Mouse (Mus musculus): ENCODE data around the gene 4921536K21Rik.
A peak's percentile ranks its signal among the peaks of the same experiment; 100 is the strongest.
"Not testable (repeated sequence)": the region's sequence is repeated elsewhere in the genome, so short reads cannot be mapped to it uniquely, and the experiment has no call there.

The 4921536K21Rik gene

DNA sequence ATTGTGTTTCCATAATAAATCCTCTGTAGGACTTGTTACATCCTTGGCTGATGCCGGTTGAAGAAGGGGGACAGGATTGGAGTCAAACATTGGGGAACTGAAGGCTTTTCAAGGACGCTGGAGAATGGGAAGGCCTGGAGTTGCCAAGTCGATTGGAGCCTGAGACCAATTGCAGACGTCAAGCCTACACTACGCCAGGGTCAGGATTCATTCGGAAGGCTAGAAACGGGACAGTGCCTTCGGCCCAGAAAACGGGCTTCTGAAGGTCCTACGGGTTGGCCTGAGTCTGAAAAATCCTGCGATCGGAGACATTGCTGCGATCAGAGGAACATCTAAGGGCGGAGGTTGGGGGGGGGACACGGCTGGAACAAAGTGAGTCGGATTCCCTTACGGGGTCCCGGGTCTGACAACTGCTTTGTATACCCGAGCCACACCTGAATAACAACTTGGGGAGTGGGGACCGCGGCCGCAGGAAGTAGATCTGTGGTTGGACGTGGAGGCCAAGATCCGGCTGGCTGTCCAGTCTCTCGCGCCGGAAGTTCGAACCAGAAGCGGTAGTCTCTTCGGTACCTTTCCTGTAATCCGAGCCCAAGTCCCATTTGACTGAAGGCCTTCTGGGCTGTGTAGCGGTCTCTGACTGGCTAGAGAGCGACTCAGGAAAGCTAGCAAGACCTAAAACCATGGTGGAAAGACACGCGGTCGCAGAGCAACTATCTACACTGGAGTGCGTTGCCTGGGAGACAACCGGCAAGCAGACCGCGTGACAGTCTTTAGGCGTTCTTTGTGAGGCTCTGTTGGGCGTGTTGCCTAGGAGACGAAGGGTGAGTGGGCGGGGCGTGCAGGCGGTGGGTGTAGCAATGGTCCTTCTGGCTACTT lies at the start of gene 4921536K21Rik, which contains the start of gene Dusp18:
Gene 4921536K21Rik, minus strand, starts transcription at position 693 of the 876 bp plus-strand sequence.
Gene Dusp18, plus strand, starts transcription at position 835 of the 876 bp plus-strand sequence.
- DNase-seq (ENCODE audit: low spot score) = peak; percentile 59

DNA sequence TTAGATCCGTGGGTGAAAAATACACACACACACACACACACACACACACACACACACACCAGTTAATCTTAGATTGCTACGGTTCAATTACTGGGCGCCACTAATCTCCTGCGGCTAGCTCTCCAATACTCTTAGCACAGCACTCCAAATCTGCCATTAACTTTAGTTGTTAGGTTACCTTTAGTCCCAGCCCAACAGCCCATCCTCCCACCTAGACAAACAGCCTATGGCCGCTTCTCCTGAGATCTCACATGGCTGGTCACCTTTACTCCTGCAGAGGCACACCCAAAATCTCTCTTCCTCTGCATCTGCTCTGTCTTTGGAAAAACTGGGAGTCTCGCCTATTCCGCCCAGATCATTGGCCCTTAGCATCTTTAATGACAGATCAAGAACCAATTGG lies 46.5 kb upstream of the 4921536K21Rik start:
- DNase-seq (ENCODE audit: low spot score) = no peak

- no peak for DNase-seq (ENCODE audit: low spot score)
Observed at GRCm38 (mm10) chr11:3937321-3937874, 42.5 kb upstream of the 4921536K21Rik start.

GRCm38 (mm10) chr11:3936318-3936717 lies 41.4 kb upstream of the 4921536K21Rik start:
- no peak for DNase-seq (ENCODE audit: low spot score)

- no peak for DNase-seq (ENCODE audit: low spot score)
Observed at GRCm38 (mm10) chr11:3935135-3935534, 40.2 kb upstream of the 4921536K21Rik start.

DNA sequence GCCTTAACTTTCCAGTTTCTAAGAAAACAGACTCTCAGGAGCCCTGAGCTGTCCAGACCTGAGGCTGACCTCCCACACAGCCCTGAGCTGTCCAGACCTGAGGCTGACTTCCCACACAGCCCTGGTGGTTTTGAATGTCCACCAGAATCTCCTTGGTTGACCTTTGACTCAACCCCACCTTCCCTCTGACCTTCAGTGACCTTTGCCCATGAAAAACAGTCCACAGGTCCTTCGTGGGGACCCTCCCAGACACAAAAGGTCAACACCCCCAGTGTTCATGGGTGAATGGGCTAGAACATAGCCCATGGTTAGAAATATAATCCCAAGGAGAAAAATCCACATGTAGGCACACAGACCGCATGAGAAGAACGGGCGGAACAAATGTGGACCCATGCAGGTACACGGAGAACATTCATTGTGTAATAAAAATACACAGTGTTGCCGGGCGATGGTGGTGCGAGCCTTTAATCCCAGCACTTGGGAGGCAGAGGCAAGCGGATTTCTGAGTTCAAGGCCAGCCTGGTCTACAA lies 38.9 kb upstream of the 4921536K21Rik start:
- DNase-seq (ENCODE audit: low spot score) = no peak

DNA sequence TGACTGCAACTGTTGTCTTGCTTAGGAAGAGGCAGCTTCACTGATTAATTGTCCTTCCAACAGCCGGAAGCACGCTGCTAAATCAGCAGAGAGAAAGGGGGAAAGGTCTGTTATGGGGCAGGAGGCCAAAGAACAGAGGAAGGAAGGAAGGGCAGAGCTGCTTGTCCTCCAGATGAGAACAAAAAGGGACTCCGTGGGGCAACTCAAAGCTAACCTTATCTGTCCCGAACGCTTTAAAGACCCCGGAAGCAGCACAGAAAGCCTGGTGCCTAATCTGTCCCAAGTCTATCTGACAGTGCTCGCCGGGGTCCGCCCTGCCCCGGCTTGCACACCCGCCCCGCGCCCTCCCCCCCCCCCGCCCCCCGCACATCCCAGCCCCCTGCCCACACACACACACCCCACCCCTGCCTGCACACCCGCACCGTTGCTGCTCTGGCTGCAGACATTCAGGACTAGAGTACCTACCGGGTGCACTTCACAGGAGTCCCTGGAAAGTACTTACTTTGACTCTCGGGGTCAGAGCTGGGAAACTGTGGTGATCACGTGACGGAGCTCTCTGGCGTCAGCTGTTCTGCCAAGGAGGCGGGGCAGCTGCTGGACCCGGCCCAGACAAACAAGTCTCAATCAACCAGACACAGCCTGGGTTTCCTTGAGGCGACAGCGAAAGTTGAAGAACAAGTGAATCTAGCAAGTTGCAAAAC lies 36.8 kb upstream of the 4921536K21Rik start, which contains the start of gene Tcn2:
Gene Tcn2, minus strand, starts transcription at position 649 of the 701 bp plus-strand sequence.
- DNase-seq (ENCODE audit: low spot score) = no peak

- no peak for DNase-seq (ENCODE audit: low spot score)
Observed at GRCm38 (mm10) chr11:3930931-3931330, 36.0 kb upstream of the 4921536K21Rik start.

DNA sequence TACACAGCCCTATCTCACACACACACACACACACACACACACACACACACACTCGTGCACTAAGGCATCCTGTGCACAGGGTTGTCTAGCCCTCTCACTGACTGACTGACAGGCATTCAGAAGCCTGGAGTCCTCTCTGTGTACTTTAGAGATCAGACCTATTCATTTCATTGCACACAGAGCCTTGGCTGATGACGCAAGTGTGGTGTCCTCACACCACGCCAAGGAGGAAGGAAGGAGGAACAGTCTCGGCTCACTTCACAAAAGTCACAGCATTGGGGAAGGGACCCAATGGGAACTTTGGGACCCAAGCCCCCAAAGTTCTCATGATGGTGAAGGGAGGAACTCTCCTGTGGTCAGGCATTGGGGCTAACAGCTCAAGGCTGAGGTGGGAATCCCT lies 35.1 kb upstream of the 4921536K21Rik start:
- DNase-seq (ENCODE audit: low spot score) = no peak

GRCm38 (mm10) chr11:3925916-3926315 lies 31.0 kb upstream of the 4921536K21Rik start:
- no peak for DNase-seq (ENCODE audit: low spot score)

DNA sequence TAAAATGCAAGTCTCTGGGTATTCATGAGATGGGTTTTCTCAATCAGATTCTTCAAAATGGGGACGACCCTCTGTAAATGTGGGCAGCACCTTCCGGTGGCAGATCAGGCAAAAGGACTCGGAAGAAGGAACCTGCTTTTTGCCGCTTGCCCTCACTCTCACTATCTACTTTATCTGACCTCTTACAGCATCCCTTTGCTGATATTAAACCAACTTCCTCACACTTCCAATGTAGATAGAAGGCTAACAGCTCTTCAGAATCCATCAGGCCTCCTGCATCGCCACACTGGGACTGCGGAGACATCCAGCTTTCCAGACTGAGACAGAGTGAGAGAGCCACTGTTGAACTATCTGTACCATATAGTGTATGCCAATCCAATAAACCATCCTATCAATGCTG lies 27.8 kb upstream of the 4921536K21Rik start:
- DNase-seq (ENCODE audit: low spot score) = no peak

- no peak for DNase-seq (ENCODE audit: low spot score)
Observed at GRCm38 (mm10) chr11:3922115-3922514, 27.2 kb upstream of the 4921536K21Rik start.

DNA sequence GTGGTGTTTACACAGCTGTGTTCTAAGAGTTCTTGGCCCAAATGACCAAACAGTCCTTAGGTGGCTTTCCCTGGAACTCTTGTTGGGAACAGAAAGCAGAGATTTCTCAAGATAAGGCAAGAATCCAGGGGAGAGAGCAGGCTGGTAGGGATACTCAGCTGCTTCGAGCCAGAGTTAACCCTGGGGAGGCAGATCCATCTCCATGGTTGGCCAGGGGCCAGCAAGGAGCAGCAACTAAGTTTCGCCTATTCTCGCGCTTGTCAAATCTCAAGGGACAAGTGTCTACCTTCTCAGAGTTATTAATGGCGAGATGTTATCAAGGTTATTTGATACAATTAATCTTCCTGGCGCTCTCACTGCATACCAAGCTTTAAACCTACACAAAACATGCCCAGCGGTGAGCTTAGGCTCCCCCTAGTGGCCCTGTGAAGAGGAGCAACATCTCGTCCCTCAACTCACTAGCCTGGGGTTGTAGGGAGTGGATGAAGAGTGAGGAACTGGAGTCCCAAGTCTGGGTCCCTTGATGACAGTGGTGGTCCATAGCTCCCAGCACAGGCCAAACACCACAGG lies 26.5 kb upstream of the 4921536K21Rik start:
- no peak for DNase-seq (ENCODE audit: low spot score)

- no peak for DNase-seq (ENCODE audit: low spot score)
Observed at GRCm38 (mm10) chr11:3920476-3920875, 25.6 kb upstream of the 4921536K21Rik start.

DNA sequence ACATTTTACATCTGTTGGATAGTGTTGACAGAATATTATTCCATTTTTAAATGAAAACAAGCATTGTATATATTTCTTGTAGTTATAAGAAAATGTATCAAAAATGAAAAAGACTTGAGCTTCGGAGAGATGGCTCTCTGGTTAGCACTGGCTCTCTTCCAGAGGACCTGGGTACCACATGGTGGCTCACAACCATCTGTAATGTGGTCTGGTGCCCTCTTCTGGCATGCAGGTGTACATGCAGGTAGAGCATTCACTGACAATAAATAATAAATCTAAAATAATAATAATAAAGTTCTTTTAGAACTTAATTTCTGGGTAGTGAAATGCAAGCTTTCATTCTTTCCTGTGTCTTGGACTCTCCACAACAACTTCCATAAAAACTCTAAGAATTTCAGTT lies 23.8 kb upstream of the 4921536K21Rik start:
- DNase-seq (ENCODE audit: low spot score) = no peak

DNA sequence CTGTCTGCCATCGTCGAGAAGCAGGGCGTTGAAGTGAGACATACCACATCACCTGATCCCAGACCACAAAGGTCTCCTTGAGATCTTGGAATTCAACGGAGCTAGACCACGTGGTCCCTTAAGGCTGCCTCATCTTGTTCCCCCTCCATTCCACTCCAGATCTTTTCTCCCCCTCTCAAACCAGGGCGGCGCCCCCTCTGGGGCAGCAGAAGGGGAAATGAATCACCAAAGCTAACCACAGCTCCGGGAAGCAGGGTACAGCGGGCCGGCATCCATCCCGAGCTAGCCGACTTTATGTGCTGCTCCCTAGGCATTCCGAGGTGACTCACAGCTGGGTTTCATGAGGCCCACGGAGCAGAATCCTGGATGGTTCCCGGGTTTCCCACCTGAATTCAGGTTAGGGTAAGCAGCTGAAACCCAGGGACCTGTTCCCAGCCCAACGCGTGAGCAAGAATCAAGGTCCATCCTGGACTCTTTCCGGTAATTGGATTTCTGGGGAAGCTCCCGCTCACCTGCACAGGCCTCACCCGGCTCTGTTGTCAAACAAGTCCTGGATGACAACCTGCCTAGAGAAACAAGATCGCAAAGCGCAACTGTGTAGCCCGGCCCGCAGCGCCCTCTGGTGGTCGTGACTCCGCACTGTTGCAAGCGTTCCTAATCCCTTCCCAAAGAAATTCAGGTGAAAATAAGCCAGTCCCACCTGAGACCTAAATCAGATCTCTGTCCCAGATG lies 19.4 kb upstream of the 4921536K21Rik start, which contains the start of gene Slc35e4:
Gene Slc35e4, minus strand, starts transcription at position 556 of the 732 bp plus-strand sequence.
- peak; percentile 57 for DNase-seq (ENCODE audit: low spot score)

DNA sequence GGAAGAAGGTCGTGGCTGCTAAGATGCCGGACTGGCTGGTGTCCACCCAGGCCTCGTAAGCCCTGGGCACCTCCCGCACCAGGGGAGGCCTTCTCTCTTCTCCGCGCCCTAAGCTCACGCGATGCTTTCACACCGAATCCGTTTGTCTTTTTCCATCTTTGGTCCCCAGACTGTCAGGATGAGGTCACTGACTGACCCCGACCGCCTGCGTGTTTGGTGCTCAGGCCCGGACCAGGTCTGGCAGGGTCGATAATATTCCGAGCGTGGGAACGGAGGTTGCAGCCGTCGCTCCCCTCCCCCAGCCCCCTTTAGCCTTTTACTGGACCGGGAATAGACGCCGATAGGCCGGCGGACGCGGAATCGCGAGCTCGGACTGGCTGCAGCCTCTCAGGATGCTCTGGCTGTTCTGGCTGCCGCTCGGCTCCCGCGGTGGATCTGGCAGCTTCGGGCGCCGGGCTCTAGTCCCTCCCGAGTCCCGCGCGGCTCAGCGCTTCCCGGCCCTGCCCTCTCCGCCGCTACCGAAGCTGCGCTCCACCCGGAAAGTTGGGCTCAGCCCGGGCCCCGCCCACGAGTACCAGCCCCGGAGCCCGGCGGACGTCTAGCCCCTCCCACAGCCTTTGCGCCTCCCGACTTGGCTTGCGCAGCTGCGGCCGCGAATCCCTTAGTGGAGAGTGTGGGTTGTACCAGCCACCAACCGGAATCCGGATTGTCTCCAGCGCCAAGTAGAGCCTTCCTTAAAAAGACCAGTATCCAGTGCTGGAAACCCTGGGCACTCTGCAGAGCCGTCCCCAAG lies 18.6 kb upstream of the 4921536K21Rik start:
- DNase-seq (ENCODE audit: low spot score) = peak; percentile 77

DNA sequence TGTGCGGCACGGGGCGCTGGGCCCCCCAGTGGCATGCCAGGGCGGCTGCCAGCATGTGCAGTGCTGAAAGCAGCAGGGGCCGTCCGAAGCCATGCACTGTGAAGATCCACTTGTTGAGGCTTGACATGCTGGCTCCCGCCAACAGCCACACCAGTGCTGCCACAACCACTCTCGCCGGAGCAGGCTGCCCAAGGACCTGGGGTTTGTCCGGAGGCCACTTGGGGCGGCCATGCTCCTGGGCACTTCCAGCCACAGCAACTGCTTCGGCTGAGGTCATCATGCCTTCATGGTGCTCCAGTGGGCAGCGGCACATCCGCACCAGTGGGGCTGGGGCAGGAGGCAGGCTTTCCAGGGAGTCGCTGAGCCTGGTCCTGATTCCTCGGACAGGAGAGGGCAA lies 18.0 kb upstream of the 4921536K21Rik start:
- DNase-seq (ENCODE audit: low spot score) = no peak

DNA sequence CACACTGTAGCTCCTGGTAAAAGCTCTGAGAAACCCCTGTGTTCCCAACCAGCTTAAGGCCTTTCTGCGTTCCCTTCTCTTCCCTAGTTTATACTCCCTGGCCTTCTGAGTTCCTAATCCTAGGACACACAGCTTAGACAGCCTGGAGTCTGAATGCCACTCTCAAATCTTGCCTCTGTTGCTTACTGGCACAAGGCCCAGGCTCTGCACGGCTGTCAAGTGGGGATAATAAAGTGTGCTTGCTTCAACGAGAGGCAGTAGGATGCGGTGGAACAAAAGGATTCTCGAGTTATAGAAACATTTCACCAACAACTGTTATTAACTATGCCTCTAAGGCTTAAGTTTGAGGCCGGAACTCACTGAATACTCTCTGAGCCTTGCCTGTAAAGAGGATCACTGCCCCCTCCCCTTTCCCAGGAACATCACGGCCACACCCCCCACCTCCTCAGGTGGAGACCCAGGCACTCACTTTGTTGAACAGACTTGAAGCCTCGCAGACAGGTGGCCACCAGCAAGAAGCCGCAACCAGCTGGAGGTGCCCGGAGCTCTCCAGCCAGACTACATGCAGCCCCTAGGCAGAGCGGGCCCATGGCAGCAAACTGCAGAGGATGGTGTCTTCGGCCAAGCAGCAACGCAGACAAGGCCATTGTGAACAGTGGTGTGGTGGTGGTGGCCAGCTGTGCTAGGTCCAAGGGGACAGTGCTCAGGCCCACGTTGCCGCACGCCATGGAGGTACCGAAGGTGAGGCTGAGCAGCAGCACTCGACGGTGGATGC lies 17.4 kb upstream of the 4921536K21Rik start:
- DNase-seq (ENCODE audit: low spot score) = no peak

- not testable (repeated sequence) for DNase-seq (ENCODE audit: low spot score)
Observed at GRCm38 (mm10) chr11:3911440-3911839, 16.5 kb upstream of the 4921536K21Rik start.
